Mouse (Mus musculus) MEL (cell line): ENCODE measurements around the gene Arpc5. TPM values are rescaled to one million over a fixed set of nuclear protein-coding genes. Genes with fewer than 3 reads are reported as not detected.

ENCODE experiments used
- DNase-seq: peaks from one replicate; pipeline ENCODE4 v3.0.0; 2011; ENCODE audit warnings: low read depth, low spot score
- H3K27ac ChIP-seq: 2 replicates; pipeline ENCODE4 v1.5.1; 2012; ENCODE audit warnings: low read depth, mild to moderate bottlenecking, control low read depth, low read length, moderate library complexity; ENCODE audit not compliant: control insufficient read depth
- H3K27me3 ChIP-seq, 2 experiments: fragments of 150-350 bp in 1 of 2; sonication (generic) in 1 of 2; 2 replicates each; pipeline ENCODE4 v1.6.1; 2012; ENCODE audit warnings: low read length in 2 of 2, mild to moderate bottlenecking in 2 of 2, improper control_type of control experiment in 1 of 2, moderate library complexity in 1 of 2; ENCODE audit not compliant: insufficient read depth in 2 of 2, control insufficient read depth in 1 of 2
- H3K36me3 ChIP-seq, 2 experiments: 2 replicates each; pipeline ENCODE4 v1.6.1; 2012 to 2014; ENCODE audit warnings: low read length in 2 of 2, improper control_type of control experiment in 1 of 2, inconsistent platforms in 1 of 2, mild to moderate bottlenecking in 1 of 2; ENCODE audit not compliant: insufficient read depth in 2 of 2, control insufficient read depth in 1 of 2
- H3K4me1 ChIP-seq, 2 experiments: fragments of 150-350 bp in 1 of 2; sonication (generic) in 1 of 2; 2 replicates each; pipeline ENCODE4 v1.6.1; 2012; ENCODE audit warnings: low read length in 2 of 2, improper control_type of control experiment in 1 of 2, mild to moderate bottlenecking in 1 of 2; ENCODE audit not compliant: insufficient read depth in 2 of 2, control insufficient read depth in 1 of 2
- H3K4me3 ChIP-seq, 2 experiments: fragments of 150-350 bp in 1 of 2; sonication (generic) in 1 of 2; 2 replicates each; pipeline ENCODE4 v1.5.1; 2012; ENCODE audit warnings: low read depth in 2 of 2, low read length in 2 of 2, mild to moderate bottlenecking in 2 of 2, moderate library complexity in 2 of 2, control low read depth in 1 of 2, improper control_type of control experiment in 1 of 2; ENCODE audit not compliant: control insufficient read depth in 1 of 2, insufficient read depth in 1 of 2
- H3K79me2 ChIP-seq: 2 replicates; pipeline ENCODE4 v1.6.1; 2012; ENCODE audit warnings: mild to moderate bottlenecking, low read length, moderate library complexity; ENCODE audit not compliant: control insufficient read depth, poor library complexity, insufficient read depth
- H3K9ac ChIP-seq: 2 replicates; pipeline ENCODE4 v1.6.1; 2012; ENCODE audit warnings: low read depth, mild to moderate bottlenecking, control low read depth, low read length, moderate library complexity; ENCODE audit not compliant: control insufficient read depth, poor library complexity, severe bottlenecking
- H3K9me3 ChIP-seq: fragments of 150-350 bp; sonication (generic); replicated peaks from 2 replicates; pipeline ENCODE4 v1.6.1; 2012; ENCODE audit warnings: mild to moderate bottlenecking, low read length, improper control_type of control experiment, moderate library complexity; ENCODE audit not compliant: insufficient read depth
- CHD2 ChIP-seq: IDR thresholded peaks from 2 replicates; pipeline ENCODE4 v1.6.1; 2011; ENCODE audit warnings: low read length, improper control_type of control experiment
- CTCF ChIP-seq, 3 experiments: IDR thresholded peaks in 2 of 3; conservative IDR thresholded peaks in 1 of 3; 2 replicates each; pipeline ENCODE4 v1.5.1; 2011 to 2012; ENCODE audit warnings: low read length in 3 of 3, low read depth in 2 of 3, mild to moderate bottlenecking in 2 of 3, improper control_type of control experiment in 1 of 3, inconsistent platforms in 1 of 3, mixed read lengths in 1 of 3, moderate library complexity in 1 of 3; ENCODE audit not compliant: control insufficient read depth in 1 of 3, insufficient read depth in 1 of 3, poor library complexity in 1 of 3, severe bottlenecking in 1 of 3
- E2F4 ChIP-seq: IDR thresholded peaks from 2 replicates; pipeline ENCODE4 v1.6.1; 2011; ENCODE audit warnings: low read depth, low read length, improper control_type of control experiment, borderline replicate concordance
- ELF1 ChIP-seq: IDR thresholded peaks from 2 replicates; pipeline ENCODE4 v1.6.1; 2014; ENCODE audit warnings: low read depth, mild to moderate bottlenecking, inconsistent platforms, low read length, improper control_type of control experiment, moderate library complexity
- EP300 ChIP-seq, 2 experiments: IDR thresholded peaks; 2 replicates each; pipeline ENCODE4 v1.6.1; 2011; ENCODE audit warnings: improper control_type of control experiment in 2 of 2, low read length in 2 of 2, low read depth in 1 of 2, mild to moderate bottlenecking in 1 of 2
- ETS1 ChIP-seq: IDR thresholded peaks from 2 replicates; pipeline ENCODE4 v1.6.1; 2012; ENCODE audit warnings: low read depth, mild to moderate bottlenecking, inconsistent platforms, low read length, improper control_type of control experiment, moderate library complexity
- GABPA ChIP-seq: IDR thresholded peaks from 2 replicates; pipeline ENCODE4 v1.6.1; 2012; ENCODE audit warnings: low read depth, mild to moderate bottlenecking, inconsistent platforms, low read length, improper control_type of control experiment, moderate library complexity
- GATA1 ChIP-seq: IDR thresholded peaks from 2 replicates; pipeline ENCODE4 v1.6.1; 2011; ENCODE audit warnings: low read depth, low read length, improper control_type of control experiment
- HCFC1 ChIP-seq: IDR thresholded peaks from 2 replicates; pipeline ENCODE4 v1.6.1; 2012; ENCODE audit warnings: low read depth, mild to moderate bottlenecking, inconsistent platforms, low read length, improper control_type of control experiment, moderate library complexity
- JUND ChIP-seq: IDR thresholded peaks from 2 replicates; pipeline ENCODE4 v1.6.1; 2011; ENCODE audit warnings: low read depth, mild to moderate bottlenecking, improper control_type of control experiment, low read length
- KAT2A ChIP-seq: conservative IDR thresholded peaks from 2 replicates; pipeline ENCODE4 v1.6.1; 2012; ENCODE audit warnings: low read depth, low read length, improper control_type of control experiment, inconsistent platforms
- MAX ChIP-seq: IDR thresholded peaks from 2 replicates; pipeline ENCODE4 v1.6.1; 2011; ENCODE audit warnings: low read length, improper control_type of control experiment
- MAZ ChIP-seq: IDR thresholded peaks from 2 replicates; pipeline ENCODE4 v1.6.1; 2012; ENCODE audit warnings: low read depth, mild to moderate bottlenecking, inconsistent platforms, low read length, improper control_type of control experiment
- MEF2A ChIP-seq: IDR thresholded peaks from 2 replicates; pipeline ENCODE4 v1.6.1; 2014; ENCODE audit warnings: low read depth, mild to moderate bottlenecking, inconsistent platforms, low read length, improper control_type of control experiment; ENCODE audit not compliant: poor library complexity, insufficient replicate concordance, severe bottlenecking; ENCODE audit errors: extremely low read depth
- MXI1 ChIP-seq: IDR thresholded peaks from 2 replicates; pipeline ENCODE4 v1.6.1; 2011; ENCODE audit warnings: mild to moderate bottlenecking, low read depth, low read length, improper control_type of control experiment
- MYB ChIP-seq: IDR thresholded peaks from 2 replicates; pipeline ENCODE4 v1.6.1; 2011; ENCODE audit warnings: mild to moderate bottlenecking, low read depth, low read length, improper control_type of control experiment
- MYC ChIP-seq: IDR thresholded peaks from 2 replicates; pipeline ENCODE4 v1.6.1; 2011; ENCODE audit warnings: low read depth, mild to moderate bottlenecking, low read length, improper control_type of control experiment, moderate library complexity
- NRF1 ChIP-seq: IDR thresholded peaks from 2 replicates; pipeline ENCODE4 v1.6.1; 2014; ENCODE audit warnings: low read depth, mild to moderate bottlenecking, inconsistent platforms, low read length, improper control_type of control experiment, moderate library complexity; ENCODE audit not compliant: poor library complexity, insufficient read depth, severe bottlenecking
- POLR2A ChIP-seq, 2 experiments: IDR thresholded peaks; 2 replicates each; pipeline ENCODE4 v1.6.1; 2011 to 2012; ENCODE audit warnings: low read length in 2 of 2, mild to moderate bottlenecking in 2 of 2, control low read depth in 1 of 2, improper control_type of control experiment in 1 of 2, low read depth in 1 of 2, moderate library complexity in 1 of 2; ENCODE audit not compliant: control insufficient read depth in 1 of 2, insufficient read depth in 1 of 2, poor library complexity in 1 of 2
- POLR2AphosphoS2 ChIP-seq: IDR thresholded peaks from 2 replicates; pipeline ENCODE4 v1.6.1; 2011; ENCODE audit warnings: low read length, improper control_type of control experiment
- RAD21 ChIP-seq: IDR thresholded peaks from 2 replicates; pipeline ENCODE4 v1.6.1; 2011; ENCODE audit warnings: mild to moderate bottlenecking, low read depth, low read length, improper control_type of control experiment
- RCOR1 ChIP-seq: IDR thresholded peaks from 2 replicates; pipeline ENCODE4 v1.6.1; 2012; ENCODE audit warnings: low read depth, mild to moderate bottlenecking, inconsistent platforms, low read length, improper control_type of control experiment
- SIN3A ChIP-seq: IDR thresholded peaks from 2 replicates; pipeline ENCODE4 v1.6.1; 2012; ENCODE audit warnings: low read length, improper control_type of control experiment, inconsistent platforms
- SMC3 ChIP-seq: IDR thresholded peaks from 2 replicates; pipeline ENCODE4 v1.6.1; 2011; ENCODE audit warnings: low read depth, low read length, improper control_type of control experiment
- TBP ChIP-seq: IDR thresholded peaks from 2 replicates; pipeline ENCODE4 v1.8.0; 2011; ENCODE audit warnings: low read depth, low read length, improper control_type of control experiment
- TCF12 ChIP-seq: IDR thresholded peaks from 2 replicates; pipeline ENCODE4 v1.6.1; 2014; ENCODE audit warnings: low read depth, mild to moderate bottlenecking, inconsistent platforms, low read length, improper control_type of control experiment, moderate library complexity
- UBTF ChIP-seq: IDR thresholded peaks from 2 replicates; pipeline ENCODE4 v1.6.1; 2012; ENCODE audit warnings: low read depth, mild to moderate bottlenecking, inconsistent platforms, low read length, improper control_type of control experiment, moderate library complexity, borderline replicate concordance; ENCODE audit not compliant: insufficient read depth
- USF1 ChIP-seq: IDR thresholded peaks from 2 replicates; pipeline ENCODE4 v1.6.1; 2014; ENCODE audit warnings: low read depth, mild to moderate bottlenecking, inconsistent platforms, low read length, improper control_type of control experiment, moderate library complexity
- USF2 ChIP-seq, 2 experiments: IDR thresholded peaks; 2 replicates each; pipeline ENCODE4 v1.6.1; 2011 to 2012; ENCODE audit warnings: improper control_type of control experiment in 2 of 2, low read length in 2 of 2, borderline replicate concordance in 1 of 2, inconsistent platforms in 1 of 2, low read depth in 1 of 2, mild to moderate bottlenecking in 1 of 2; ENCODE audit not compliant: insufficient read depth in 1 of 2
- ZC3H11A ChIP-seq: IDR thresholded peaks from 2 replicates; pipeline ENCODE4 v1.6.1; 2012; ENCODE audit warnings: low read depth, mild to moderate bottlenecking, inconsistent platforms, low read length, improper control_type of control experiment
- ZMIZ1 ChIP-seq: IDR thresholded peaks from 2 replicates; pipeline ENCODE4 v1.6.1; 2012; ENCODE audit warnings: low read depth, mild to moderate bottlenecking, inconsistent platforms, low read length, improper control_type of control experiment, moderate library complexity
- ZNF384 ChIP-seq: IDR thresholded peaks from 2 replicates; pipeline ENCODE4 v1.6.1; 2012; ENCODE audit warnings: low read depth, mild to moderate bottlenecking, inconsistent platforms, low read length, improper control_type of control experiment
- polyA plus RNA-seq, 2 experiments: library from polyadenylated mRNA; stranded (reverse) in 1 of 2; unstranded in 1 of 2; fragments of >175 nt in 1 of 2; fragments of >200 nt in 1 of 2; gene quantifications; 2 replicates each; pipeline versions ENCODE4 v1.2.1 to v1.2.4; 2012; ENCODE audit warnings: low replicate concordance in 2 of 2, low read depth in 1 of 2; ENCODE audit not compliant: insufficient read length in 2 of 2, insufficient read depth in 1 of 2, missing spikeins in 1 of 2
- total RNA-seq: library from RNA; depleted of rRNA; stranded (reverse); fragments of 300-350 nt; gene quantifications from 2 replicates; pipeline ENCODE4 v1.2.3, GENCODE M21; 2012

Arpc5 gene
- total and polyA plus RNA-seq, 3 experiments: 119 to 145 TPM; not detected in 1

DNA sequence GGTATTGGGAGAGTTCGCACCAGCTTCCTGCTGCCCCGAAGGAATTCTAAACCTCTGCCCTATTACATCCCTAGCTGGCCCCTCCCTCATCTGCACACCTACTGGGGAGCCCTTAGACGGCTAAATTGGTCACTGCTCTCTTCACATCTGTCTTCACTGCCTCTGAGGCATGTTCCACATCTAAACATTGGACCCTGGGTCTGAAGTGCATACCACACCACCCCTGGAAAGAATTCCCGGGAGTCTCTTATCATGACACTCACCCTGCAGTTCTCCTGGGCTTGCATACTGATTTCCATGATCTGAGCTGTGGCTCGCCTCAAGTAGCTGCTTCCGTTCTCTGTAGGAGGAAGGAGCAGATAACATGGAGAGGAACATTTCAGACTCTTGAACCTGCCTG is 24.5 kb downstream of the Arpc5 start:
- no peak for TF ChIP-seq POLR2A (IDR thresholded peaks at IDR 0.05; ENCODE audit: control insufficient read depth in 1 of 2, insufficient read depth in 1 of 2, low read depth in 1 of 2, low read length in 2 of 2, poor library complexity in 1 of 2)
- no peak for TF ChIP-seq RAD21
- no peak for TF ChIP-seq TBP
- TF ChIP-seq UBTF: no peak
- TF ChIP-seq MAZ: 0 out of 2 replicates have a peak, but pooled peaks have one; percentile 18
- TF ChIP-seq ZC3H11A: no peak
- no peak for TF ChIP-seq NRF1
- TF ChIP-seq USF1: no peak
- no peak for TF ChIP-seq CTCF (IDR thresholded peaks at IDR 0.05 in 2 of 3, conservative IDR thresholded peaks at IDR 0.05 in 1 of 3; ENCODE audit: control insufficient read depth in 1 of 3, insufficient read depth in 1 of 3, low read depth in 2 of 3, low read length in 3 of 3, poor library complexity in 1 of 3, severe bottlenecking in 1 of 3)
- peak; percentile 38; the same call in 1 of the 2 replicates for TF ChIP-seq RCOR1
- peak; percentile 50 for TF ChIP-seq GATA1
- no peak for TF ChIP-seq ZMIZ1
- TF ChIP-seq MYB: no peak
- TF ChIP-seq POLR2AphosphoS2: no peak
- TF ChIP-seq ELF1: no peak
- TF ChIP-seq MAX: no peak
- TF ChIP-seq MYC: no peak
- no peak for TF ChIP-seq HCFC1
- no peak for TF ChIP-seq JUND
- TF ChIP-seq MEF2A: no peak
- TF ChIP-seq GABPA: no peak
- peak; percentile 16; the same call in 1 of the 2 replicates for TF ChIP-seq ETS1
- peak; percentile 1 for TF ChIP-seq SMC3
- no peak for TF ChIP-seq CHD2
- TF ChIP-seq ZNF384: no peak
- TF ChIP-seq MXI1: no peak
- no peak for TF ChIP-seq SIN3A
- TF ChIP-seq USF2 (IDR thresholded peaks at IDR 0.05; ENCODE audit: borderline replicate concordance in 1 of 2, insufficient read depth in 1 of 2, low read depth in 1 of 2, low read length in 2 of 2): no peak
- TF ChIP-seq EP300 (IDR thresholded peaks at IDR 0.05; ENCODE audit: low read depth in 1 of 2, low read length in 2 of 2): peak; percentile 31 to 41; a peak in 2 of 4 replicates
- TF ChIP-seq KAT2A: no peak
- no peak for TF ChIP-seq E2F4
- peak; percentile 41; the same call in 1 of the 2 replicates for TF ChIP-seq TCF12
- no peaks in the 10 kb centered on the region for H3K79me2 ChIP-seq
- H3K4me1 ChIP-seq: peaks cover 8 to 30% of the 10 kb centered on the region in 2 experiments
- peak overlapping the region; percentile 25; the same call in 1 of the 2 replicates for H3K27ac ChIP-seq
- peak; percentile 62 for DNase-seq
- H3K4me3 ChIP-seq: peak overlapping the region; percentile 32 to 48
- H3K9ac ChIP-seq: peak overlapping the region; percentile 24
- peaks cover 0 to 14% of the 10 kb centered on the region in 2 experiments; a peak in 2 of 4 replicates for H3K36me3 ChIP-seq
- no peaks in the 10 kb centered on the region for H3K9me3 ChIP-seq
- H3K27me3 ChIP-seq: no peaks in the 10 kb centered on the region
